In genomic region chr3:141491272-141491950, GRCm38 (mm10) we compare ENCODE assay signal across 9 mouse cellular contexts. TPM values are rescaled to one million over a fixed set of nuclear protein-coding genes. Genes with fewer than 3 reads are reported as not detected.
DNase-seq lines count a peak whose midpoint lies in the region; ATAC-seq and TF ChIP-seq lines count a peak whose summit lies in the region.
"Had no signal": no experiment of that assay in that cellular context is flagged by ENCODE, and none has a peak within 500 bp of the region (broad histone marks: within the 10 kb centered on the region; RNA-seq: fewer than 3 reads in every experiment).

No protein-coding gene starts in this region.

- H3K4me1 ChIP-seq in hindbrain, embryonic 10.5 days (replicated peaks), result peaks cover 18% of the 10 kb centered on the region
- H3K4me1 ChIP-seq in hindbrain, embryonic 13.5 days (replicated peaks), result peaks cover 16% of the 10 kb centered on the region
- no peaks in the 10 kb centered on the region for H3K4me1 ChIP-seq in lung, postnatal 0 days (ENCODE audit: insufficient read depth, low read depth, low read length)

- ATAC-seq in hindbrain, embryonic 13.5 days (ENCODE audit: low FRiP score), result no peak
- no peak for ATAC-seq in lung, postnatal 0 days
- no peak for ATAC-seq in activated CD4-positive, CD25-positive, alpha-beta regulatory T cell, adult 4 months

- no peaks in the 10 kb centered on the region for H3K36me3 ChIP-seq in hindbrain, embryonic 10.5 days
- H3K36me3 ChIP-seq in hindbrain, embryonic 13.5 days, result no peaks in the 10 kb centered on the region
- no peaks in the 10 kb centered on the region for H3K36me3 ChIP-seq in lung, postnatal 0 days (ENCODE audit: insufficient read depth, low read length)

- no peaks in the 10 kb centered on the region for H3K27me3 ChIP-seq in hindbrain, embryonic 10.5 days (ENCODE audit: insufficient read depth, poor library complexity, severe bottlenecking)
- H3K27me3 ChIP-seq in hindbrain, embryonic 13.5 days, result no peaks in the 10 kb centered on the region
- H3K27me3 ChIP-seq in lung, postnatal 0 days (replicated peaks; ENCODE audit: insufficient read depth, low read length), result no peaks in the 10 kb centered on the region

- intact Hi-C loops in left cerebral cortex, postnatal 10 days (cut with DNase I), result no loop called here

- H3K27ac ChIP-seq in hindbrain, embryonic 10.5 days, result 0 out of 2 replicates have a peak overlapping the region, but pooled peaks have one; percentile 25
- no peak overlapping the region for H3K27ac ChIP-seq in hindbrain, embryonic 13.5 days
- H3K27ac ChIP-seq in lung, postnatal 0 days (ENCODE audit: low read length), result no peak overlapping the region

- no peak for TF ChIP-seq CTCF in lung, postnatal 0 days (IDR thresholded peaks at IDR 0.05)

- H3K4me2 ChIP-seq in hindbrain, embryonic 13.5 days, result no peak overlapping the region
- peak overlapping the region; percentile 28; the same call in 1 of the 2 replicates for H3K4me2 ChIP-seq in lung, postnatal 0 days (replicated peaks; ENCODE audit: low read depth, low read length)

- no peak for TF ChIP-seq EP300 in lung, postnatal 0 days (IDR thresholded peaks at IDR 0.05)

- H3K9me3 ChIP-seq in hindbrain, embryonic 10.5 days, result no peaks in the 10 kb centered on the region
- no peaks in the 10 kb centered on the region for H3K9me3 ChIP-seq in hindbrain, embryonic 13.5 days
- no peaks in the 10 kb centered on the region for H3K9me3 ChIP-seq in lung, postnatal 0 days (ENCODE audit: low read length)

- no peak overlapping the region for H3K9ac ChIP-seq in hindbrain, embryonic 13.5 days
- no peak overlapping the region for H3K9ac ChIP-seq in lung, postnatal 0 days (replicated peaks; ENCODE audit: low read depth)

- DNase-seq in hindbrain, embryonic 10.5 days (ENCODE audit: low spot score), result peak; percentile 16
- DNase-seq in adipocyte (ENCODE audit: low spot score), result peak; percentile 52
- peak; percentile 20 to 23 for DNase-seq in heart, adult 9 months (ENCODE audit: low spot score in 2 of 2)
- DNase-seq in lung, postnatal 0 days (ENCODE audit: low spot score), result no peak
- no peak for DNase-seq in spleen, adult 18-20 months
- DNase-seq in left cerebral cortex, postnatal 10 days (ENCODE audit: extremely low spot score in 1 of 2, low spot score in 2 of 2), result no peak

- WGBS in hindbrain, embryonic 10.5 days, result 44% methylated on average over 5 of the region's 5 CpGs
- 33% methylated on average over 5 of the region's 5 CpGs for WGBS in hindbrain, embryonic 13.5 days
- WGBS in lung, postnatal 0 days, result 35% methylated on average over 5 of the region's 5 CpGs

- no peak overlapping the region for H3K4me3 ChIP-seq in hindbrain, embryonic 10.5 days
- H3K4me3 ChIP-seq in hindbrain, embryonic 13.5 days, result no peak overlapping the region
- H3K4me3 ChIP-seq in lung, postnatal 0 days (ENCODE audit: low read depth, low read length), result no peak overlapping the region

RNA-seq across cellular contexts. Expression of gene Unc5c, which starts 26.4 kb away (rescaled TPM):
- 7.8 and 13.1 TPM in 2 replicates for polyA plus RNA-seq in hindbrain, embryonic 10.5 days (2016; fragmentation: Nextera tagmentation; extraction: Ambion mirVana)
- polyA plus RNA-seq in hindbrain, embryonic 13.5 days (2015; fragmentation: Nextera tagmentation; extraction: Ambion mirVana), result 18.4 and 26.3 TPM in 2 replicates
- 6.5 and 7.0 TPM in 2 replicates for polyA plus RNA-seq in lung, postnatal 0 days (2015; fragmentation: Nextera tagmentation; extraction: Ambion mirVana)
- polyA plus RNA-seq in activated CD4-positive, CD25-positive, alpha-beta regulatory T cell, adult 4 months (2017; shearing (Covaris generic)), result not detected
- total RNA-seq in left cerebral cortex, postnatal 10 days (2021), result 10 to 100 TPM; 37.1 to 37.3 TPM
- total RNA-seq: hematopoietic stem cell, adult 5-6 weeks had no signal

Comparison
In these comparisons a context has a peak if more than half of its experiments do, and no peak if none do; other contexts are left out.
1. DNase-seq: peak in hindbrain, embryonic 10.5 days (single experiment), adipocyte (single experiment) and heart, adult 9 months (2 of 2); none in lung, postnatal 0 days (single experiment), spleen, adult 18-20 months (0 of 2) and left cerebral cortex, postnatal 10 days (0 of 2).